In genomic region chr7:16947959-16948361, GRCm38 (mm10) we compare ENCODE assay signal across 9 mouse cellular contexts. TPM values are rescaled to one million over a fixed set of nuclear protein-coding genes. Genes with fewer than 3 reads are reported as not detected.
DNase-seq lines count a peak whose midpoint lies in the region; ATAC-seq and TF ChIP-seq lines count a peak whose summit lies in the region.
"Had no signal": no experiment of that assay in that cellular context is flagged by ENCODE, and none has a peak within 500 bp of the region (broad histone marks: within the 10 kb centered on the region; RNA-seq: fewer than 3 reads in every experiment).

No protein-coding gene starts in this region.

- no peaks in the 10 kb centered on the region for H3K79me2 ChIP-seq in heart, adult 2 months (replicated peaks; ENCODE audit: control insufficient read depth, insufficient read depth, low read length)

- no peak for ATAC-seq in intestine, postnatal 0 days
- ATAC-seq in neural tube, embryonic 14.5 days (ENCODE audit: low read depth): no peak

- H3K9me3 ChIP-seq in intestine, postnatal 0 days (ENCODE audit: control insufficient read depth): no peaks in the 10 kb centered on the region
- no peaks in the 10 kb centered on the region for H3K9me3 ChIP-seq in neural tube, embryonic 14.5 days (ENCODE audit: control insufficient read depth, low read length)

- peaks cover 3% of the 10 kb centered on the region; the same call in 1 of the 2 replicates for H3K4me1 ChIP-seq in heart, adult 2 months (ENCODE audit: control insufficient read depth, insufficient read depth, low read length)
- H3K4me1 ChIP-seq in intestine, postnatal 0 days (replicated peaks; ENCODE audit: control insufficient read depth, insufficient read depth, low read length): peaks cover 13% of the 10 kb centered on the region; the same call in 1 of the 2 replicates
- H3K4me1 ChIP-seq in neural tube, embryonic 14.5 days (ENCODE audit: control insufficient read depth, insufficient read depth, low read length): peaks cover 45% of the 10 kb centered on the region

- H3K9ac ChIP-seq in heart, adult 2 months (ENCODE audit: low read depth, low read length): no peak overlapping the region
- H3K9ac ChIP-seq in intestine, postnatal 0 days (ENCODE audit: low read depth, low read length): no peak overlapping the region
- peak overlapping the region; percentile 86 for H3K9ac ChIP-seq in neural tube, embryonic 14.5 days (replicated peaks; ENCODE audit: low read depth, low read length)

- H3K4me3 ChIP-seq in heart, adult 2 months: no peak overlapping the region
- no peak overlapping the region for H3K4me3 ChIP-seq in intestine, postnatal 0 days (ENCODE audit: low read depth, low read length)
- peak overlapping the region; percentile 75 for H3K4me3 ChIP-seq in neural tube, embryonic 14.5 days (ENCODE audit: low read depth, low read length)

- no peak overlapping the region; the same call in 1 of the 2 replicates for H3K27ac ChIP-seq in heart, adult 2 months
- no peak overlapping the region for H3K27ac ChIP-seq in intestine, postnatal 0 days (ENCODE audit: low read depth, low read length)
- H3K27ac ChIP-seq in neural tube, embryonic 14.5 days (ENCODE audit: low read depth, low read length): peak overlapping the region; percentile 77

- DNase-seq in layer of hippocampus, adult 9-11 months: peak; percentile 45
- no peak for DNase-seq in layer of hippocampus, adult 11-12 months (ENCODE audit: low spot score)
- peak; percentile 83 to 86 for DNase-seq in cerebellum, postnatal 10 days
- DNase-seq in heart, adult 2 months: peak; percentile 61 to 65
- no peak for DNase-seq in c-Kit-positive CD71-positive TER-119-positive erythroid progenitor cells, embryonic 14.5 days (ENCODE audit: low spot score)
- DNase-seq in spleen, postnatal 10 days (ENCODE audit: low spot score in 2 of 2): no peak

- no peak for TF ChIP-seq POLR2A in heart, adult 2 months (IDR thresholded peaks at IDR 0.05; ENCODE audit: insufficient read depth, low read depth, low read length)

- 18% methylated on average over 4 of the region's 4 CpGs for WGBS in heart, adult 2 months
- WGBS in intestine, postnatal 0 days: 22% methylated on average over 4 of the region's 4 CpGs
- 0% methylated on average over 4 of the region's 4 CpGs for WGBS in neural tube, embryonic 14.5 days

- peak overlapping the region; percentile 78 for H3K4me2 ChIP-seq in intestine, postnatal 0 days (replicated peaks; ENCODE audit: low read depth)
- peak overlapping the region; percentile 98 for H3K4me2 ChIP-seq in neural tube, embryonic 14.5 days (ENCODE audit: low read depth, low read length)

- no peaks in the 10 kb centered on the region for H3K27me3 ChIP-seq in heart, adult 2 months (ENCODE audit: control insufficient read depth, insufficient read depth, low read length)
- peaks cover 54% of the 10 kb centered on the region for H3K27me3 ChIP-seq in intestine, postnatal 0 days (replicated peaks; ENCODE audit: control insufficient read depth, insufficient read depth, low read length)
- H3K27me3 ChIP-seq in neural tube, embryonic 14.5 days (ENCODE audit: control insufficient read depth, insufficient read depth, low read length): no peaks in the 10 kb centered on the region

- no peak for TF ChIP-seq CTCF in heart, adult 2 months (IDR thresholded peaks at IDR 0.05)
- TF ChIP-seq CTCF in intestine, postnatal 0 days (IDR thresholded peaks at IDR 0.05; ENCODE audit: low read depth): no peak

- intact Hi-C loops in heart, adult 2 months (cut with DNase I): no loop called here

- H3K36me3 ChIP-seq in heart, adult 2 months (ENCODE audit: control insufficient read depth, insufficient read depth, low read length): no peaks in the 10 kb centered on the region
- no peaks in the 10 kb centered on the region for H3K36me3 ChIP-seq in intestine, postnatal 0 days (ENCODE audit: control insufficient read depth, insufficient read depth)
- H3K36me3 ChIP-seq in neural tube, embryonic 14.5 days (ENCODE audit: control insufficient read depth, insufficient read depth, low read length): no peaks in the 10 kb centered on the region

- TF ChIP-seq EP300 in heart, adult 2 months (IDR thresholded peaks at IDR 0.05; ENCODE audit: insufficient read depth, low read depth, low read length): no peak

RNA-seq across cellular contexts. Expression of gene Pnmal2, which starts 3.5 kb away (rescaled TPM):
- total RNA-seq in heart, adult 2 months (2021): 1 to 10 TPM; 3.8 to 4.1 TPM
- 3.5 and 4.4 TPM in 2 replicates for polyA plus RNA-seq in heart, adult 2 months (2012; rRNA removed)
- 3.3 and 3.6 TPM in 2 replicates for polyA plus RNA-seq in intestine, postnatal 0 days (2015; fragmentation: Nextera tagmentation; extraction: Ambion mirVana)
- polyA plus RNA-seq in neural tube, embryonic 14.5 days (2014; fragmentation: Nextera tagmentation; extraction: Ambion mirVana): 68.1 and 92.1 TPM in 2 replicates
- total RNA-seq: neutrophil, adult 5-6 weeks had no signal

RNA-seq across cellular contexts. Expression of gene Pnmal1, which starts 11.5 kb away (rescaled TPM):
- under 1 TPM in 1 of 2 experiments, not detected in 1; 0.11 TPM for total RNA-seq in heart, adult 2 months (2021)
- 0.06 TPM in 2 replicates for polyA plus RNA-seq in heart, adult 2 months (2012; rRNA removed)
- 2.0 and 2.2 TPM in 2 replicates for polyA plus RNA-seq in intestine, postnatal 0 days (2015; fragmentation: Nextera tagmentation; extraction: Ambion mirVana)
- polyA plus RNA-seq in neural tube, embryonic 14.5 days (2014; fragmentation: Nextera tagmentation; extraction: Ambion mirVana): 60.1 and 60.7 TPM in 2 replicates
- total RNA-seq: neutrophil, adult 5-6 weeks had no signal

RNA-seq across cellular contexts. Expression of gene Calm3, which starts 24.0 kb away (rescaled TPM):
- 100 to 1,000 TPM; 168 to 175 TPM for total RNA-seq in heart, adult 2 months (2021)
- polyA plus RNA-seq in heart, adult 2 months (2012; rRNA removed): 163 and 206 TPM in 2 replicates
- polyA plus RNA-seq in intestine, postnatal 0 days (2015; fragmentation: Nextera tagmentation; extraction: Ambion mirVana): 236 and 241 TPM in 2 replicates
- 412 and 503 TPM in 2 replicates for polyA plus RNA-seq in neural tube, embryonic 14.5 days (2014; fragmentation: Nextera tagmentation; extraction: Ambion mirVana)

RNA-seq across cellular contexts. Expression of gene Gm42372, which starts 34.9 kb away (rescaled TPM):
- not detected for total RNA-seq in heart, adult 2 months (2021)
- 0.03 TPM in 1 of 2 replicates, not detected in the other for polyA plus RNA-seq in heart, adult 2 months (2012; rRNA removed)
- polyA plus RNA-seq in intestine, postnatal 0 days (2015; fragmentation: Nextera tagmentation; extraction: Ambion mirVana): 0.09 and 0.10 TPM in 2 replicates
- 7.4 and 10.1 TPM in 2 replicates for polyA plus RNA-seq in neural tube, embryonic 14.5 days (2014; fragmentation: Nextera tagmentation; extraction: Ambion mirVana)

RNA-seq across cellular contexts. Expression of gene Ptgir, which starts 41.7 kb away (rescaled TPM):
- 1 to 10 TPM; 1.9 to 2.9 TPM for total RNA-seq in heart, adult 2 months (2021)
- 5.2 and 7.4 TPM in 2 replicates for polyA plus RNA-seq in heart, adult 2 months (2012; rRNA removed)
- 1.7 and 1.8 TPM in 2 replicates for polyA plus RNA-seq in intestine, postnatal 0 days (2015; fragmentation: Nextera tagmentation; extraction: Ambion mirVana)
- 1.2 TPM in 1 of 2 replicates, not detected in the other for polyA plus RNA-seq in neural tube, embryonic 14.5 days (2014; fragmentation: Nextera tagmentation; extraction: Ambion mirVana)

Comparison
In these comparisons a context has a peak if more than half of its experiments do, and no peak if none do; other contexts are left out.
1. DNase-seq: peak in layer of hippocampus, adult 9-11 months (single experiment), cerebellum, postnatal 10 days (2 of 2) and heart, adult 2 months (2 of 2); none in layer of hippocampus, adult 11-12 months (single experiment), c-Kit-positive CD71-positive TER-119-positive erythroid progenitor cells, embryonic 14.5 days (single experiment) and spleen, postnatal 10 days (0 of 2).
2. RNA of gene Pnmal2, which starts 3.5 kb away (polyA plus RNA-seq): 68.1 to 92.1 TPM in neural tube, embryonic 14.5 days; 3.5 to 4.4 TPM in heart, adult 2 months and 3.3 to 3.6 TPM in intestine, postnatal 0 days; every median in the first group is over 10 times any median in the second.
3. RNA of gene Pnmal1, which starts 11.5 kb away (polyA plus RNA-seq): 60.1 to 60.7 TPM in neural tube, embryonic 14.5 days; 2.0 to 2.2 TPM in intestine, postnatal 0 days and 0.06 TPM in heart, adult 2 months; every median in the first group is over 10 times any median in the second.